Mouse (Mus musculus) liver, embryonic 14.5 days (tissue): ENCODE measurements around the gene Snx21. TPM values are rescaled to one million over a fixed set of nuclear protein-coding genes. Genes with fewer than 3 reads are reported as not detected.
A peak's percentile ranks its signal among the peaks of the same experiment; 100 is the strongest.

Experiments used
- ATAC-seq: fragments of 200-750 bp; cut with Nextera tagmentation; 2 replicates; pipeline ENCODE4 v1.8.0; 2017; ENCODE audit warnings: moderate number of reproducible peaks, mild to moderate bottlenecking, moderate library complexity; ENCODE audit not compliant: insufficient read depth
- DNase-seq, 3 experiments: peaks; one replicate each; pipeline ENCODE4 v3.0.0-alpha.2; 2012 to 2013; ENCODE audit warnings: low read depth in 3 of 3, low spot score in 3 of 3
- H3K27ac ChIP-seq: fragments of 300-500 bp; sonication (generic); 2 replicates; pipeline ENCODE4 v1.5.1; 2014; ENCODE audit warnings: moderate library complexity, mild to moderate bottlenecking, control low read depth, inconsistent platforms
- H3K27me3 ChIP-seq: fragments of 300-500 bp; sonication (generic); 2 replicates; pipeline ENCODE4 v1.6.1; 2014; ENCODE audit warnings: mild to moderate bottlenecking, low read length, moderate library complexity; ENCODE audit not compliant: control insufficient read depth, insufficient read depth
- H3K36me3 ChIP-seq: fragments of 300-500 bp; sonication (generic); replicated peaks from 2 replicates; pipeline ENCODE4 v1.6.1; 2014; ENCODE audit warnings: low read depth; ENCODE audit not compliant: control insufficient read depth, insufficient read depth
- H3K4me1 ChIP-seq, 2 experiments: fragments of 200-500 bp in 1 of 2; fragments of 300-500 bp in 1 of 2; sonication (generic) in 1 of 2; replicated peaks; 2 replicates each; pipeline ENCODE4 v1.6.1; 2012 to 2014; ENCODE audit warnings: antibody characterized with exemption in 1 of 2, inconsistent platforms in 1 of 2, low read length in 1 of 2; ENCODE audit not compliant: control insufficient read depth in 2 of 2, insufficient read depth in 2 of 2
- H3K4me2 ChIP-seq: fragments of 300-500 bp; sonication (generic); 2 replicates; pipeline ENCODE4 v1.6.1; 2014; ENCODE audit warnings: low read depth, mild to moderate bottlenecking, control low read depth, moderate library complexity
- H3K4me3 ChIP-seq, 2 experiments: fragments of 200-500 bp in 1 of 2; fragments of 300-500 bp in 1 of 2; sonication (generic) in 1 of 2; 2 replicates each; pipeline ENCODE4 v1.5.1; 2012 to 2014; ENCODE audit warnings: low read depth in 2 of 2, low read length in 2 of 2, mild to moderate bottlenecking in 2 of 2, control low read depth in 1 of 2, inconsistent platforms in 1 of 2, moderate library complexity in 1 of 2; ENCODE audit not compliant: insufficient read depth in 1 of 2
- H3K9ac ChIP-seq: fragments of 300-500 bp; sonication (generic); replicated peaks from 2 replicates; pipeline ENCODE4 v1.6.1; 2014; ENCODE audit warnings: mild to moderate bottlenecking, control low read depth, moderate library complexity
- H3K9me3 ChIP-seq: fragments of 300-500 bp; sonication (generic); 2 replicates; pipeline ENCODE4 v1.6.1; 2016; ENCODE audit warnings: low read length, mixed read lengths; ENCODE audit not compliant: control insufficient read depth
- CTCF ChIP-seq: IDR thresholded peaks from 2 replicates; pipeline ENCODE4 v1.5.1; 2016; ENCODE audit warnings: antibody characterized with exemption, low read depth, control low read depth
- EP300 ChIP-seq: IDR thresholded peaks from 2 replicates; pipeline ENCODE4 v1.6.1; 2016; ENCODE audit warnings: antibody characterized with exemption, low read depth
- WGBS: fragments of 180-500 bp; shearing (Covaris S2); extraction: QIAGEN DNeasy Blood & Tissue Kit; methylation state at CpG from one replicate; pipeline ENCODE4 v1.1.7; 2014; ENCODE audit not compliant: insufficient replicate concordance; 5-methylcytosine and 5-hydroxymethylcytosine counted together
- polyA plus RNA-seq, 2 experiments: library from polyadenylated mRNA; depleted of rRNA in 1 of 2; stranded (reverse) in 1 of 2; unstranded in 1 of 2; fragments of >200 nt; fragmentation: Nextera tagmentation in 1 of 2; extraction: Ambion mirVana in 1 of 2; gene quantifications; 2 replicates each; pipeline versions ENCODE4 v1.2.1 to v1.2.3; 2012 to 2014

Snx21 gene
- polyA plus RNA-seq, 2 experiments = 2.3 to 2.9 TPM

DNA sequence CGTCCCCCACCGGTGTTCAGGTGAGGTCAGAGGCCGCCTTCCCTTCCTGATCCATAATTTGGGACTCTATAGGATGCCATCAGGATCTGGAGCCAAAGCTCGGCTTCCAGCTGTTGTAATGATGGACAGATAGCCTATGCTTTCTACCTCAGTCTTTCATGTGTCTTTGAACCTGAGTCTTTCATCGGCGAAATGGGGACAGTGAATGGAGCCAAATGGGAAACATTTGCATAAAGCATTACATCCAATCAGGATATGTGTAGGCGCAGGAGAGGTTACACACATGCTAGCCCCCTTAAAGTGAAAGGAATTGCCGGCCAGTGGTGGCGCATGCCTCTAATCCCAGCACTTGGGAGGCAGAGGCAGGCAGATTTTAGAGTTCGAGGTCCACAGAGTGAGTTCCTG is 37.6 kb downstream of the Snx21 start:
- TF ChIP-seq CTCF = peak; percentile 47
- TF ChIP-seq EP300 = no peak
- peak overlapping the region; percentile 9 for H3K27ac ChIP-seq
- H3K9me3 ChIP-seq = no peaks in the 10 kb centered on the region
- H3K9ac ChIP-seq = peak overlapping the region; percentile 61
- H3K36me3 ChIP-seq = peaks cover 7% of the 10 kb centered on the region
- ATAC-seq (peak; percentile 59), DNase-seq (peak in 2 of 3 experiments; percentile 32 to 52)
- no peaks in the 10 kb centered on the region for H3K27me3 ChIP-seq
- peak overlapping the region; percentile 68 for H3K4me2 ChIP-seq
- WGBS = under 1% methylated on average over 10 of the region's 10 CpGs
- peaks cover 5 to 8% of the 10 kb centered on the region in 2 experiments for H3K4me1 ChIP-seq
- peak overlapping the region; percentile 58 to 78 for H3K4me3 ChIP-seq

- Histone ChIP-seq H3K27ac (no peak overlapping the region), H3K9ac (peak overlapping the region; percentile 27; the same call in 1 of the 2 replicates), H3K4me3 (no peak overlapping the region), H3K4me2 (peak overlapping the region; percentile 68), H3K27me3 (no peaks in the 10 kb centered on the region), H3K4me1 (peaks cover 5 to 8% of the 10 kb centered on the region in 2 experiments), H3K9me3 (no peaks in the 10 kb centered on the region), H3K36me3 (peaks cover 7% of the 10 kb centered on the region)
- 71% methylated on average over 4 of the region's 4 CpGs for WGBS
- TF ChIP-seq EP300 (no peak), CTCF (no peak)
- ATAC-seq = no peak
- DNase-seq = no peak
Observed at GRCm38 (mm10) chr2:164823969-164824368, 38.3 kb downstream of the Snx21 start.

DNA sequence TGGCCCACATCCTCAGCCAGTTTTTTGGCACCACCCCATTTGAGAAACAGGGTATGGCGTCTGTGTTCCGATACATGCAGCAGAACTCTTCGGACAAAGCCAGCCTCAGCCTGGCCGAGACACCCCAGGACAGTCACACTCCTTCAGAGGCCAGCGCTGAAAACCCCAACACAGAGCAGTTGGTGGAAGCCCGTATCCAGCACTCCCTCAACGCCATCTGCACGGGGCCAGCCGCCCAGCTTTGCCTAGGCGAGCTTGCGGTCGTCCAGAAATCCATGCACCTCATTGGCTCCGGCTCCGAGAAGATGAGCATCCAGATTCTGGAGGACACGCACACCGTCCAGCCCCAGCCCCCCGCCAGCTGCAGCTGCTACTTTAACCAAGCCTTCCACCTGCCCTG is 39.9 kb downstream of the Snx21 start:
- 90% methylated on average over 17 of the region's 17 CpGs for WGBS
- H3K4me1 ChIP-seq = peaks cover 5 to 8% of the 10 kb centered on the region in 2 experiments
- no peak overlapping the region for H3K27ac ChIP-seq
- ATAC-seq (no peak), DNase-seq (no peak)
- peaks cover 7% of the 10 kb centered on the region for H3K36me3 ChIP-seq
- no peaks in the 10 kb centered on the region for H3K9me3 ChIP-seq
- no peak overlapping the region for H3K4me3 ChIP-seq
- H3K4me2 ChIP-seq = no peak overlapping the region
- no peaks in the 10 kb centered on the region for H3K27me3 ChIP-seq
- no peak overlapping the region for H3K9ac ChIP-seq
- TF ChIP-seq EP300 (no peak), CTCF (no peak)

DNA sequence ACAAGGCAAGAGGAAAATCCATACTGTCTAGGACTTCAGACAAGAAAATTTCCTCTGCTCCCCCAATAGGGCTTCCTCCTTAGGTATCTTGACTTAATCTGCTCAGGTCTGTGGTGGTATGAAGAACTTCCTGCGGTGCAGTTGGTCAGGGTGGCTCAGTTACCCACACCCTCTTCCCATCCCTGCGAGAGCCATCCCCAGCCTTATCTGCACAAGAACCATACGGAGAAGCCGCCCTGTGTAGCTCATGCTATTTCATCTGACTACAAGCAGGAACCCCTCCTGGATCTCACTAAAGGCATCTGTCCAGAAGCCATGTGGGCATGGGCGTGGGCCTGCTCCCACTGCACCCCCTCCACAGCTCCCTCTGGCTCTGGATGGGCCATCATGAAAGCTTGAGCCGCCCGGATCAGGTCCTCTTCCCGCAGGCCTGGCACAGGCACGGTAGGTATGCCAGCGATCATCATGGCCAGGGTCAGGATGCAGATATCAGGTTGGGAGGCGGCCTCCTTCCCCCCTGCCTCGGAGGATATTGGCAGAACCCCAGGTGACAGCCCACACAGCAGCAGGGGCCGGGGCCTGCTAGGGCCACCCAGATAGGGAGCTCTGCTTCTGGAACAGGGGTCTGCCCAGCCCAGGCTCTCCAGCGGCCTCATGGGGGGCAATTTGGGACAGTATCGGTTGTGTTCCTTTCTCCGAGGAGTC is 41.7 kb downstream of the Snx21 start:
- 58% methylated on average over 16 of the region's 16 CpGs for WGBS
- DNase-seq (no peak), ATAC-seq (no peak)
- Histone ChIP-seq H3K9me3 (no peaks in the 10 kb centered on the region), H3K27ac (no peak overlapping the region), H3K4me1 (peaks cover 2 to 5% of the 10 kb centered on the region in 2 experiments), H3K4me2 (no peak overlapping the region), H3K36me3 (peaks cover 5% of the 10 kb centered on the region), H3K9ac (no peak overlapping the region), H3K27me3 (no peaks in the 10 kb centered on the region), H3K4me3 (no peak overlapping the region)
- TF ChIP-seq CTCF (no peak), EP300 (no peak)

GRCm38 (mm10) chr2:164828437-164828836 is 42.8 kb downstream of the Snx21 start, which contains the start of gene Spata25:
Gene Spata25 (minus strand): TSS chr2:164828537.
- TF ChIP-seq CTCF = no peak
- no peak for TF ChIP-seq EP300
- DNase-seq = no peak
- no peaks in the 10 kb centered on the region for H3K9me3 ChIP-seq
- H3K36me3 ChIP-seq = peaks cover 5% of the 10 kb centered on the region
- H3K27me3 ChIP-seq = no peaks in the 10 kb centered on the region
- 65% methylated on average over 6 of the region's 6 CpGs for WGBS
- no peak within 1 kb of the TSS for H3K9ac ChIP-seq
- no peak for ATAC-seq
- no peak within 1 kb of the TSS for H3K27ac ChIP-seq
- H3K4me3 ChIP-seq = no peak within 1 kb of the TSS
- H3K4me1 ChIP-seq = peaks cover 0 to 3% of the 10 kb centered on the region in 2 experiments; a peak in 2 of 4 replicates
- H3K4me2 ChIP-seq = no peak within 1 kb of the TSS
